Mouse (Mus musculus) heart, embryonic 11.5 days (tissue): Measurements from ENCODE around the gene Gm4131. TPM values are rescaled to one million over a fixed set of nuclear protein-coding genes. Genes with fewer than 3 reads are reported as not detected.

ENCODE experiments used
- ATAC-seq: fragments of 200-750 bp; cut with Nextera tagmentation; replicated peaks from 2 replicates; pipeline ENCODE4 v1.8.0; 2017; ENCODE audit warnings: moderate library complexity; ENCODE audit not compliant: insufficient number of reproducible peaks, low FRiP score, low TSS enrichment
- H3K27ac ChIP-seq: fragments of 300-500 bp; sonication (generic); 2 replicates; pipeline ENCODE4 v1.5.1; 2014; ENCODE audit warnings: mild to moderate bottlenecking, low read depth, low read length
- H3K27me3 ChIP-seq: fragments of 300-500 bp; sonication (generic); 2 replicates; pipeline ENCODE4 v1.6.1; 2014; ENCODE audit warnings: mild to moderate bottlenecking, low read length, mixed read lengths; ENCODE audit not compliant: control insufficient read depth, insufficient read depth
- H3K36me3 ChIP-seq: fragments of 300-500 bp; sonication (generic); 2 replicates; pipeline ENCODE4 v1.6.1; 2014; ENCODE audit warnings: mild to moderate bottlenecking, low read length, moderate library complexity, mixed read lengths; ENCODE audit not compliant: control insufficient read depth, insufficient read depth
- H3K4me1 ChIP-seq: fragments of 300-500 bp; sonication (generic); 2 replicates; pipeline ENCODE4 v1.6.1; 2014; ENCODE audit warnings: low read length; ENCODE audit not compliant: control insufficient read depth, insufficient read depth
- H3K4me2 ChIP-seq: fragments of 300-500 bp; sonication (generic); 2 replicates; pipeline ENCODE4 v1.6.1; 2014; ENCODE audit warnings: mild to moderate bottlenecking, moderate library complexity
- H3K4me3 ChIP-seq: fragments of 300-500 bp; sonication (generic); 2 replicates; pipeline ENCODE4 v1.5.1; 2014; ENCODE audit warnings: low read depth, low read length
- H3K9ac ChIP-seq: fragments of 300-500 bp; sonication (generic); 2 replicates; pipeline ENCODE4 v1.6.1; 2014; ENCODE audit warnings: mild to moderate bottlenecking, low read depth, low read length, moderate library complexity
- H3K9me3 ChIP-seq: fragments of 300-500 bp; sonication (generic); replicated peaks from 2 replicates; pipeline ENCODE4 v1.6.1; 2016; ENCODE audit warnings: low read length; ENCODE audit not compliant: control insufficient read depth
- WGBS: fragments of 180-500 bp; shearing (Covaris S2); extraction: QIAGEN DNeasy Blood & Tissue Kit; methylation state at CpG from one replicate; pipeline ENCODE4 v1.1.7; 2014; ENCODE audit not compliant: insufficient replicate concordance; 5-methylcytosine and 5-hydroxymethylcytosine counted together
- polyA plus RNA-seq: library from polyadenylated mRNA; unstranded; fragments of >200 nt; fragmentation: Nextera tagmentation; extraction: Ambion mirVana; gene quantifications from 2 replicates; pipeline ENCODE4 v1.2.1, GENCODE M21; 2014

The Gm4131 gene
- polyA plus RNA-seq, 1 experiment from 2014 or later = not detected

DNA sequence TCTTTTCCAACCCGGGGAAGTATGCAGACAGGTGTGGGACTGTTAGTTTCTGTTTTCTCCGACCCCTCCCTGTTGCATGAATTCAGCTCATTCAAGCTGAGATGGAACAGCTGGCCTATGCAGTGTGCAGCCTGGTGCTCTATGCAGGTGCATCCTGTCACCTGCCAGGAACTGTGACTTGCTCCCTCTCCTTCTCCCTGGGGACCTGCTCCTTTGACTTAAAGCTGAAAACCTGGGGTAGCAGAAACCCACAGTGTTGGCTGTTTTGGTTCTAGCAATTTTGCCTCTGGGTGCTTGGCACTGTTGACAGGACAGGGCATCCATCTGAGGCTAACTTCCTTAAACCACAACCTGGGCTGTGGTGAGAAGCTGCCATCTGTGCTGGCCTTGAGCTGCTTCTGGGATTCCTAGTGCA, 141.4 kb downstream of the Gm4131 start:
- no peak for ATAC-seq
- Histone ChIP-seq H3K4me3 (no peak overlapping the region), H3K27me3 (no peaks in the 10 kb centered on the region), H3K27ac (no peak overlapping the region), H3K9me3 (no peaks in the 10 kb centered on the region), H3K9ac (no peak overlapping the region), H3K4me1 (no peaks in the 10 kb centered on the region), H3K4me2 (no peak overlapping the region), H3K36me3 (no peaks in the 10 kb centered on the region)
- 75% methylated on average over 2 of the region's 2 CpGs for WGBS

GRCm38 (mm10) chr14:62422265-62422664, 144.5 kb downstream of the Gm4131 start:
- whole genome bisulfite sequencing = 60% methylated on average over 4 of the region's 4 CpGs
- Histone ChIP-seq H3K36me3 (no peaks in the 10 kb centered on the region), H3K4me2 (no peak overlapping the region), H3K4me1 (no peaks in the 10 kb centered on the region), H3K9me3 (no peaks in the 10 kb centered on the region), H3K27me3 (no peaks in the 10 kb centered on the region), H3K27ac (no peak overlapping the region), H3K9ac (no peak overlapping the region), H3K4me3 (no peak overlapping the region)
- no peak for ATAC-seq

GRCm38 (mm10) chr14:62417501-62417900, 149.2 kb downstream of the Gm4131 start:
- Histone ChIP-seq H3K4me1 (peaks cover 8% of the 10 kb centered on the region), H3K27me3 (no peaks in the 10 kb centered on the region), H3K9me3 (no peaks in the 10 kb centered on the region), H3K27ac (no peak overlapping the region), H3K4me2 (no peak overlapping the region), H3K36me3 (no peaks in the 10 kb centered on the region), H3K4me3 (no peak overlapping the region), H3K9ac (no peak overlapping the region)
- WGBS = 77% methylated on average over 3 of the region's 3 CpGs
- ATAC-seq = no peak

DNA sequence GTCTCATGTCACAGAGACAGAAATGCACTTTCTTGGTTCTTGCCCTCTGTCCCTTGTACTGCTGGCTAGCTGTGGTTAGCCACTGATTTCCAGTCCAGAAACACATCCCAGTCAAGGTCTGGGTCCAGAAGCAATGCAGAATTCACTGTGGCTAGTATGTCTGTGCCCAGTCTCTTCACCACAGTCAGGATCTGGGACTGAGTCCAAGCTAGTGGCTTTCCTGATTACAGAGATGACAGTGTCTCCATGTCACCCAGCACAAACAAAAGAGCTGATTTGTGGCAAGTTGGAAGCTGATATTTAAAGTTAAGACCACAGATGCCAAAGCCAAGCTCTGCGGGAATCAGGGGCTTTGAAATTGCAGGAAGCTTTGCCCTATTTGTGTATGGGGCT, 150.0 kb downstream of the Gm4131 start:
- no peak overlapping the region for H3K27ac ChIP-seq
- ATAC-seq = no peak
- WGBS = 30% methylated on average over 1 of the region's 1 CpGs

GRCm38 (mm10) chr14:62416007-62416741, 150.5 kb downstream of the Gm4131 start:
- Histone ChIP-seq H3K9ac (no peak overlapping the region), H3K27me3 (no peaks in the 10 kb centered on the region), H3K4me3 (no peak overlapping the region), H3K27ac (no peak overlapping the region), H3K9me3 (no peaks in the 10 kb centered on the region; the same call in 1 of the 2 replicates), H3K4me2 (no peak overlapping the region), H3K36me3 (no peaks in the 10 kb centered on the region), H3K4me1 (peaks cover 8% of the 10 kb centered on the region)
- 71% methylated on average over 7 of the region's 7 CpGs for WGBS
- no peak for ATAC-seq

More for the DNA sequence above, 150.0 kb downstream of the Gm4131 start:
- H3K4me1 ChIP-seq = peaks cover 8% of the 10 kb centered on the region
- H3K9me3 ChIP-seq = no peaks in the 10 kb centered on the region; the same call in 1 of the 2 replicates
- no peak overlapping the region for H3K9ac ChIP-seq
- no peak overlapping the region for H3K4me2 ChIP-seq
- no peak overlapping the region for H3K4me3 ChIP-seq
- H3K36me3 ChIP-seq = no peaks in the 10 kb centered on the region
- H3K27me3 ChIP-seq = no peaks in the 10 kb centered on the region

Other genes with a start within 250 kb of the Gm4131 start
- not detected in 2 replicates for gene Gucy1b2, start 110.6 kb downstream of the Gm4131 start, polyA plus RNA-seq
- 1.1 and 1.3 TPM in 2 replicates for gene Fam124a, start 11.2 kb downstream of the Gm4131 start, polyA plus RNA-seq
- gene Serpine3, start 96.7 kb upstream of the Gm4131 start, polyA plus RNA-seq = 0.16 and 0.27 TPM in 2 replicates
- gene Ints6, start 194.2 kb upstream of the Gm4131 start, polyA plus RNA-seq = 18.5 and 27.8 TPM in 2 replicates